Mouse (Mus musculus): ENCODE results near the gene Gabarapl2.

GRCm38 (mm10) chr8:111963091-111963490, 22.6 kb downstream of the Gabarapl2 start:
- TF ChIP-seq POLR2A (IDR thresholded peaks at IDR 0.05; ENCODE audit: borderline replicate concordance, low read depth, low read length), result no peak
- TF ChIP-seq CTCF (IDR thresholded peaks at IDR 0.05; ENCODE audit: low read depth, low read length), result no peak
